Mouse (Mus musculus): ENCODE measurements around the gene Epha4.

Gene Epha4

GRCm38 (mm10) chr1:77512431-77513195 lies 2.3 kb downstream of the Epha4 start:
- intact Hi-C loops (cut with DNase I) = no loop called here

- intact Hi-C loops (cut with DNase I) = no loop called here
These were observed 2.9 kb downstream of the Epha4 start for GRCm38 (mm10) chr1:77512059-77512407.

- intact Hi-C loops (cut with DNase I) = no loop called here
These were observed 3.4 kb downstream of the Epha4 start for GRCm38 (mm10) chr1:77511372-77512058.

GRCm38 (mm10) chr1:77510623-77511022 lies 4.3 kb downstream of the Epha4 start:
- intact Hi-C loops (cut with DNase I) = no loop called here

GRCm38 (mm10) chr1:77506856-77507200 lies 8.1 kb downstream of the Epha4 start:
- intact Hi-C loops (cut with DNase I) = no loop called here

GRCm38 (mm10) chr1:77506038-77506855 lies 8.6 kb downstream of the Epha4 start:
- intact Hi-C loops (cut with DNase I) = no loop called here

- intact Hi-C loops (cut with DNase I) = no loop called here
These were observed 9.6 kb downstream of the Epha4 start for GRCm38 (mm10) chr1:77505263-77505662.

GRCm38 (mm10) chr1:77504813-77505212 lies 10.1 kb downstream of the Epha4 start:
- intact Hi-C loops (cut with DNase I) = no loop called here

- intact Hi-C loops (cut with DNase I) = no loop called here
These were observed 11.1 kb downstream of the Epha4 start for GRCm38 (mm10) chr1:77503711-77504181.

- intact Hi-C loops (cut with DNase I) = no loop called here
These were observed 12.3 kb downstream of the Epha4 start for GRCm38 (mm10) chr1:77502554-77503119.

- intact Hi-C loops (cut with DNase I) = no loop called here
These were observed 13.4 kb downstream of the Epha4 start for GRCm38 (mm10) chr1:77501363-77501933.

GRCm38 (mm10) chr1:77497506-77497905 lies 17.4 kb downstream of the Epha4 start:
- intact Hi-C loops (cut with DNase I) = no loop called here

- intact Hi-C loops (cut with DNase I) = no loop called here
These were observed 18.3 kb downstream of the Epha4 start for GRCm38 (mm10) chr1:77496468-77497181.

- intact Hi-C loops (cut with DNase I) = no loop called here
These were observed 19.1 kb downstream of the Epha4 start for GRCm38 (mm10) chr1:77495790-77496158.

GRCm38 (mm10) chr1:77495030-77495789 lies 19.7 kb downstream of the Epha4 start:
- intact Hi-C loops (cut with DNase I) = no loop called here

GRCm38 (mm10) chr1:77493841-77494635 lies 20.9 kb downstream of the Epha4 start:
- intact Hi-C loops (cut with DNase I) = no loop called here

GRCm38 (mm10) chr1:77490166-77490565 lies 24.7 kb downstream of the Epha4 start:
- intact Hi-C loops (cut with DNase I) = no loop called here

GRCm38 (mm10) chr1:77489387-77489786 lies 25.5 kb downstream of the Epha4 start:
- intact Hi-C loops (cut with DNase I) = no loop called here

- intact Hi-C loops (cut with DNase I) = no loop called here
These were observed 26.9 kb downstream of the Epha4 start for GRCm38 (mm10) chr1:77487856-77488462.
